Mouse (Mus musculus): ENCODE measurements around the gene Fosb. TPM values are rescaled to one million over a fixed set of nuclear protein-coding genes. Genes with fewer than 3 reads are reported as not detected.

The Fosb gene
- polyA plus RNA-seq, 1 experiment from 2014 or later = not detected

DNA sequence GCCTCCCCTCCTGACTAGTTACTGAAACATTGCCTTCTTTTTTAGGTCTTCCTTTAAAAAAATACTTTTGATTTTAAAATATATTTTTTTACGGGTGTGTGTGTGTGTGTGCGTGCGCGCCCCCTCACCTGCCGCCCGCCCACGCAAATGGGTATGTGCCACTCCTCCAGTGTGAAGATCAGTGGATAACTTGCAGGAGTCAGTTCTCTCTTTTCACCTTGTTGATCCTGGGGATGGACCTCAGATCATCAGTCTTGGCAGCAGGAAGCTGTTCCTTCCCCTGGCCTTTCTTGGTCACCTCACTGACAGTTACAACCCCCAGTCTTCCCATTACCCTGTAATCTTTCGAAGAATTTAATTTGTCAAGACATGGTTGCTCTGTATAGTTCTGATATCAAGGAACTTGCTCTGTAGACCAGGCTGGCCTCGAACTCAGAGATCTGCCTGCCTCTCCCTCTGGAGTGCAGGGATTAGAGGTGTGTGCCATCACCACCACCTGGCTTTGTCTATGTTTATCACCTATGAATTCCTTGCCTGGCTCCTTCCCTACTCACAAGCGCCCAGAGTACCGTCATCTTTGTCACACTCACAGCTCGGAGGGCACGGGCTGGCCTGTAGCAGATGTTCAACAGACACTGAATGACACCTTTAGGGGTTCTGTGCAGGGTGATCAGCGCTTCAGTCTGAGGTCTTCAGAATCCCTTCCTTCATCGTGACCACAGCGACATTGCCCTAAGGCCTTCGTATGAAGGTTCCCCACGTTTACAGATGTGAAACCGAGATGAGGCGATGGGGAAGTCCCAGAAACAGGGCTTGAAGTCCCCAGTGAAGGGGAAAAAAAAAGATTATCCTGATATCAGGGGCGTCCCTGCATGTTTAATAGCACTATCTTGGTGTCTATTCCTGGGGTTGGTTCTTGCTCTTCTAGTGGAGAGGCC, 15.7 kb upstream of the Fosb start:
- H3K36me3 ChIP-seq (replicated peaks) = no peaks in the 10 kb centered on the region
- H3K27ac ChIP-seq = peak overlapping the region; percentile 82
- 0 out of 2 replicates have a peak, but pooled peaks cover 8% of the 10 kb centered on the region for H3K27me3 ChIP-seq (ENCODE audit: poor library complexity, severe bottlenecking)
- H3K4me1 ChIP-seq = peaks cover 34% of the 10 kb centered on the region
- WGBS = 73% methylated on average over 21 of the region's 21 CpGs
- DNase-seq (ENCODE audit: extremely low spot score, low spot score) = no peak
- H3K9me3 ChIP-seq = no peaks in the 10 kb centered on the region
- peak overlapping the region; percentile 57; the same call in 1 of the 2 replicates for H3K4me3 ChIP-seq

GRCm38 (mm10) chr7:19324221-19324620, 14.4 kb upstream of the Fosb start:
- Histone ChIP-seq H3K27me3 (ENCODE audit: poor library complexity, severe bottlenecking) (peaks cover 11% of the 10 kb centered on the region), H3K9me3 (no peaks in the 10 kb centered on the region), H3K4me1 (peaks cover 47% of the 10 kb centered on the region), H3K27ac (no peak overlapping the region), H3K36me3 (replicated peaks) (no peaks in the 10 kb centered on the region), H3K4me3 (no peak overlapping the region)
- DNase-seq (ENCODE audit: extremely low spot score, low spot score) = no peak
- WGBS = 86% methylated on average over 11 of the region's 11 CpGs

DNA sequence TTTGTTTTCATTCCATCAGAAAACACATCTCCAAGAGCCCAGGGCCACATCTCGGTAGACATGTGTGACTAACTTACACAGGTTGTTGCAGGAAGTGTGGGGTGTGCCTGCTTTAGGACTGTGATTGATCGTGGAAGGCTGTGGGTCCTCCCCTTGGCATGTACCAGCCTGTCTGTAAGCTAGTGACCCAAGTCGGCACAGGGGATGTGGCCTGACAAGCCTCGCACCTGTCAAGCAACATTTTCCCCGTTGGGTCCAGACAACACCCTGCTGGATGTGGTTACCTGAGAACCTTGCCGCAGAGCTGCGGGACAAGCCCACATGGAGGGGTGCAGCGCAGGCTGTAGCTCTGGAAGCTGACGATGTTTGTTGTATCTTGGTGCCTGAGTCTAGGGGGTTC, 12.6 kb upstream of the Fosb start:
- Histone ChIP-seq H3K27ac (no peak overlapping the region), H3K36me3 (replicated peaks) (no peaks in the 10 kb centered on the region), H3K27me3 (ENCODE audit: poor library complexity, severe bottlenecking) (peaks cover 29% of the 10 kb centered on the region), H3K4me1 (peaks cover 44% of the 10 kb centered on the region), H3K9me3 (no peaks in the 10 kb centered on the region), H3K4me3 (no peak overlapping the region)
- 57% methylated on average over 9 of the region's 9 CpGs for WGBS
- DNase-seq (ENCODE audit: extremely low spot score, low spot score) = no peak

DNA sequence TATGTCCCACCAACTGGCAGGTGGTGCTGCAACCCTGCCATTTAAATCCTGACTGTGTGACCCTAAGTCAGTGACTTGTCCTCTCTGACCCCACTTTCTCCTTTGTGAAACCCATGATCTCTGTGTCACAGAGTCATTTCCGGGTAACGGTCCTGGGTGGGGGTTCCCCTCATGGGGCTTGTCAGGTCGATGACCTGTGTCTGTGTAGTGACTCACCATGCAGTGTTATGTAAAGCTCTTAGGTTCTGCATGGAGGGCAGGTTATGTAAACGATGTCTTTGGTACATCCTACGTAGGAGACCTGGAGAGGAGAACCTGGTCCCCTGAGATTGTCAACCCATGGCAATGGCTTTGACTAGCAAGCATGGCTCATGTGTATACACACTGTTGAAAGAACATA, 11.6 kb upstream of the Fosb start:
- no peaks in the 10 kb centered on the region for H3K9me3 ChIP-seq
- 74% methylated on average over 5 of the region's 5 CpGs for WGBS
- DNase-seq (ENCODE audit: extremely low spot score, low spot score) = no peak

DNA sequence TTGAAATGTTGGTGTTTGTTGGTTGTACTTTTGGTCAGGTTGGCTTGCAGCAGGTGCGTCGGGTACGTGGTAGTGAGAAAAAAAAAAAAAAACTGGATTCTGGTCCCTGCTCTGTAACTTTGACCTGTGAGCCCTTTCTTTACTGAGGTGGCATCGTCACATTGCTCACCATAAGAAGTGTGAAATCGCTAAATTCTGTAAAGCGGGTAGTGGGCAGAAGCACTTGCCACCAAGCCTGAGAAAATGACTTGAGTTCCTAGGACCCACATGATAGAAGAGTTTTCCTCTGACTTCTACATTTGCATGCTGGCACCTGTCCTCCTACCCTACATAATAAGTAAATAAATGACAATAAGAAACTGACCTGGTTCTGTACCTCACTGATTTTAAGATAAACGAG, 10.8 kb upstream of the Fosb start:
- peaks cover 35% of the 10 kb centered on the region for H3K4me1 ChIP-seq
- H3K27ac ChIP-seq = no peak overlapping the region
- 49% methylated on average over 7 of the region's 7 CpGs for WGBS
- H3K27me3 ChIP-seq (ENCODE audit: poor library complexity, severe bottlenecking) = peaks cover 44% of the 10 kb centered on the region
- H3K36me3 ChIP-seq (replicated peaks) = no peaks in the 10 kb centered on the region
- peak overlapping the region; percentile 62; the same call in 1 of the 2 replicates for H3K4me3 ChIP-seq
- H3K9me3 ChIP-seq = no peaks in the 10 kb centered on the region
- DNase-seq (ENCODE audit: extremely low spot score, low spot score) = no peak

More for the DNA sequence above, 11.6 kb upstream of the Fosb start:
- Histone ChIP-seq H3K4me3 (no peak overlapping the region), H3K4me1 (peaks cover 38% of the 10 kb centered on the region), H3K27me3 (ENCODE audit: poor library complexity, severe bottlenecking) (peaks cover 39% of the 10 kb centered on the region), H3K27ac (no peak overlapping the region), H3K36me3 (replicated peaks) (no peaks in the 10 kb centered on the region)

GRCm38 (mm10) chr7:19319906-19320305, 10.1 kb upstream of the Fosb start:
- Histone ChIP-seq H3K27ac (peak overlapping the region; percentile 72), H3K4me1 (peaks cover 34% of the 10 kb centered on the region), H3K9me3 (no peaks in the 10 kb centered on the region), H3K36me3 (replicated peaks) (no peaks in the 10 kb centered on the region), H3K4me3 (peak overlapping the region; percentile 62), H3K27me3 (ENCODE audit: poor library complexity, severe bottlenecking) (peaks cover 46% of the 10 kb centered on the region)
- DNase-seq (ENCODE audit: extremely low spot score, low spot score) = peak; percentile 97
- WGBS = under 1% methylated on average over 41 of the region's 41 CpGs

DNA sequence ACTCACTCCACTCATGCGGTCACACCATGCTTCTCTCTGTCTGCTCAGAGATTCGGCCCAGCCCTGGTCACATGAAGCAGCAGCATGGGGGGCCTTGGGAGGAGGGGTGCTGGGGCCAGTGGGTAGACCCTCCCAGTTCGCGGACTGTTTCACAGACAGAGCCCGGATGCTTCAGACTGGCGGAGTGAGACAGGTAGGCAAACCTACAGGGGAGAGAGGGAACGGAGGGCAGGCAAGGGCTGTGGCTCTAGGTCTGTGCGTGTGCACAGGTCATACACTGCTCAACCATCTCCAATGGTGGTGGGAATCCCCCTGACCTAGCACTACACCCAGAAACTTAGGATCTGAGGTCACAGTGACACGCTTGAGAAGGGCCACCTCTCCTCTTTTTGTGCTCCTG, 9.6 kb upstream of the Fosb start:
- no peak for DNase-seq (ENCODE audit: extremely low spot score, low spot score)
- peaks cover 34% of the 10 kb centered on the region for H3K4me1 ChIP-seq
- H3K4me3 ChIP-seq = peak overlapping the region; percentile 62
- no peaks in the 10 kb centered on the region for H3K36me3 ChIP-seq (replicated peaks)
- no peaks in the 10 kb centered on the region for H3K9me3 ChIP-seq
- H3K27me3 ChIP-seq (ENCODE audit: poor library complexity, severe bottlenecking) = peaks cover 48% of the 10 kb centered on the region
- H3K27ac ChIP-seq = peak overlapping the region; percentile 72
- WGBS = 19% methylated on average over 9 of the region's 9 CpGs

DNA sequence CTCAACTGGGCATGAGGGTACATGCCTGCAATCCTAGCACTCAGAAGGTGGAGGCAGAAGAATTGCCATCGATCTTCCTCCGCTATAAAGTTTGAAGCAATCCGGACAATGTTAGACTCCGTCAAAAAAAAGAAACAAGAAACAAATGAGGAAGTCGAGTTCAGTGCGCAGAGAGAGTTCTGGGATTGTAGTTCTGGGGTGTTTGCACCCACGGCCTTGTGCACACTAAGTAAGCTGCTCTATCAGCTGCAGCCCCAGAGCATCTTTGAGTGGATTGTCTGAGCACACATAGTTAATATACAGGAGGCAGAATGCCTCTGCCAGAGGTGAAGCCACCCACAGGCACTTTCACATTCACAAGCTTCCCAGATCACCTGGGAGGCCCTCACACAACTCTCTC, 8.8 kb upstream of the Fosb start:
- Histone ChIP-seq H3K4me3 (no peak overlapping the region), H3K9me3 (no peaks in the 10 kb centered on the region), H3K27ac (no peak overlapping the region), H3K36me3 (replicated peaks) (no peaks in the 10 kb centered on the region), H3K27me3 (ENCODE audit: poor library complexity, severe bottlenecking) (peaks cover 55% of the 10 kb centered on the region), H3K4me1 (peaks cover 34% of the 10 kb centered on the region)
- WGBS = 82% methylated on average over 7 of the region's 7 CpGs
- no peak for DNase-seq (ENCODE audit: extremely low spot score, low spot score)

GRCm38 (mm10) chr7:19318201-19318600, 8.3 kb upstream of the Fosb start:
- H3K9me3 ChIP-seq = no peaks in the 10 kb centered on the region
- H3K27me3 ChIP-seq (ENCODE audit: poor library complexity, severe bottlenecking) = peaks cover 59% of the 10 kb centered on the region
- 82% methylated on average over 2 of the region's 2 CpGs for WGBS
- no peak overlapping the region for H3K27ac ChIP-seq
- H3K36me3 ChIP-seq (replicated peaks) = no peaks in the 10 kb centered on the region
- peaks cover 34% of the 10 kb centered on the region for H3K4me1 ChIP-seq
- H3K4me3 ChIP-seq = no peak overlapping the region
- no peak for DNase-seq (ENCODE audit: extremely low spot score, low spot score)

- no peaks in the 10 kb centered on the region for H3K36me3 ChIP-seq (replicated peaks)
- DNase-seq (ENCODE audit: extremely low spot score, low spot score) = no peak
- H3K27ac ChIP-seq = 0 out of 2 replicates have a peak overlapping the region, but pooled peaks have one; percentile 40
- peaks cover 61% of the 10 kb centered on the region for H3K27me3 ChIP-seq (ENCODE audit: poor library complexity, severe bottlenecking)
- H3K9me3 ChIP-seq = no peaks in the 10 kb centered on the region
- H3K4me3 ChIP-seq = no peak overlapping the region
- H3K4me1 ChIP-seq = peaks cover 29% of the 10 kb centered on the region
- WGBS = 49% methylated on average over 14 of the region's 14 CpGs
These were observed 6.8 kb upstream of the Fosb start for GRCm38 (mm10) chr7:19316451-19317161.

GRCm38 (mm10) chr7:19314033-19314432, 4.2 kb upstream of the Fosb start:
- no peak overlapping the region for H3K27ac ChIP-seq
- peaks cover 25% of the 10 kb centered on the region for H3K4me1 ChIP-seq
- H3K9me3 ChIP-seq = no peaks in the 10 kb centered on the region
- peaks cover 62% of the 10 kb centered on the region for H3K27me3 ChIP-seq (ENCODE audit: poor library complexity, severe bottlenecking)
- DNase-seq (ENCODE audit: extremely low spot score, low spot score) = no peak
- H3K4me3 ChIP-seq = no peak overlapping the region
- WGBS = 63% methylated on average over 5 of the region's 5 CpGs
- no peaks in the 10 kb centered on the region for H3K36me3 ChIP-seq (replicated peaks)

- Histone ChIP-seq H3K36me3 (replicated peaks) (no peaks in the 10 kb centered on the region), H3K9me3 (no peaks in the 10 kb centered on the region), H3K4me1 (peaks cover 40% of the 10 kb centered on the region), H3K27ac (no peak overlapping the region), H3K4me3 (no peak overlapping the region), H3K27me3 (ENCODE audit: poor library complexity, severe bottlenecking) (peaks cover 54% of the 10 kb centered on the region)
- WGBS = 39% methylated on average over 4 of the region's 4 CpGs
- DNase-seq (ENCODE audit: extremely low spot score, low spot score) = no peak
These were observed 2.1 kb upstream of the Fosb start for GRCm38 (mm10) chr7:19311991-19312390.
